Mouse (Mus musculus): ENCODE results near the gene Itprid1. TPM values are rescaled to one million over a fixed set of nuclear protein-coding genes. Genes with fewer than 3 reads are reported as not detected.

The Itprid1 gene
- polyA plus RNA-seq, 1 experiment from 2014 or later: 0.06 TPM

- no peak overlapping the region for H3K4me3 ChIP-seq (replicated peaks)
- H3K9me3 ChIP-seq: no peaks in the 10 kb centered on the region
- no peak for ATAC-seq (ENCODE audit: low FRiP score)
- H3K9ac ChIP-seq: no peak overlapping the region
- no peaks in the 10 kb centered on the region for H3K36me3 ChIP-seq (replicated peaks)
- H3K4me1 ChIP-seq: peaks cover 16% of the 10 kb centered on the region
- H3K4me2 ChIP-seq: no peak overlapping the region
- WGBS: 86% methylated on average over 5 of the region's 5 CpGs
- peak overlapping the region; percentile 65; the same call in 1 of the 2 replicates for H3K27ac ChIP-seq
- no peaks in the 10 kb centered on the region for H3K27me3 ChIP-seq
Measured at GRCm38 (mm10) chr6:55919206-55919605, 82.5 kb downstream of the Itprid1 start.

GRCm38 (mm10) chr6:55920282-55920720 is 83.6 kb downstream of the Itprid1 start:
- Histone ChIP-seq H3K4me3 (replicated peaks) (no peak overlapping the region), H3K27me3 (no peaks in the 10 kb centered on the region), H3K9ac (no peak overlapping the region), H3K36me3 (replicated peaks) (no peaks in the 10 kb centered on the region), H3K27ac (peak overlapping the region; percentile 87), H3K9me3 (no peaks in the 10 kb centered on the region), H3K4me2 (no peak overlapping the region), H3K4me1 (peaks cover 16% of the 10 kb centered on the region)
- 45% methylated on average over 3 of the region's 3 CpGs for WGBS
- ATAC-seq (ENCODE audit: low FRiP score): peak; percentile 85

- Histone ChIP-seq H3K4me2 (no peak overlapping the region), H3K27ac (peak overlapping the region; percentile 87), H3K4me1 (peaks cover 16% of the 10 kb centered on the region), H3K9ac (no peak overlapping the region), H3K27me3 (no peaks in the 10 kb centered on the region), H3K4me3 (replicated peaks) (no peak overlapping the region), H3K36me3 (replicated peaks) (no peaks in the 10 kb centered on the region), H3K9me3 (no peaks in the 10 kb centered on the region)
- 64% methylated on average over 4 of the region's 4 CpGs for WGBS
- ATAC-seq (ENCODE audit: low FRiP score): peak; percentile 72; the same call in 1 of the 2 replicates
Measured at GRCm38 (mm10) chr6:55920866-55921630, 84.4 kb downstream of the Itprid1 start.

GRCm38 (mm10) chr6:55944709-55945108 is 108.0 kb downstream of the Itprid1 start:
- Histone ChIP-seq H3K9me3 (no peaks in the 10 kb centered on the region), H3K9ac (no peak overlapping the region), H3K27ac (no peak overlapping the region), H3K36me3 (replicated peaks) (no peaks in the 10 kb centered on the region), H3K4me1 (no peaks in the 10 kb centered on the region), H3K27me3 (no peaks in the 10 kb centered on the region), H3K4me3 (replicated peaks) (no peak overlapping the region), H3K4me2 (no peak overlapping the region)
- 80% methylated on average over 1 of the region's 1 CpGs for WGBS
- ATAC-seq (ENCODE audit: low FRiP score): no peak

GRCm38 (mm10) chr6:55950345-55951110 is 113.8 kb downstream of the Itprid1 start:
- ATAC-seq (ENCODE audit: low FRiP score): peak; percentile 84
- Histone ChIP-seq H3K27me3 (no peaks in the 10 kb centered on the region), H3K9ac (no peak overlapping the region), H3K9me3 (no peaks in the 10 kb centered on the region), H3K36me3 (replicated peaks) (no peaks in the 10 kb centered on the region), H3K4me3 (replicated peaks) (no peak overlapping the region), H3K4me1 (no peaks in the 10 kb centered on the region), H3K4me2 (no peak overlapping the region), H3K27ac (no peak overlapping the region)
- 73% methylated on average over 8 of the region's 8 CpGs for WGBS

- Histone ChIP-seq H3K9ac (no peak overlapping the region), H3K4me3 (replicated peaks) (no peak overlapping the region), H3K27me3 (no peaks in the 10 kb centered on the region), H3K36me3 (replicated peaks) (no peaks in the 10 kb centered on the region), H3K27ac (no peak overlapping the region), H3K4me2 (no peak overlapping the region), H3K4me1 (no peaks in the 10 kb centered on the region), H3K9me3 (no peaks in the 10 kb centered on the region)
- peak; percentile 72; the same call in 1 of the 2 replicates for ATAC-seq (ENCODE audit: low FRiP score)
Measured at GRCm38 (mm10) chr6:55972998-55973397, 136.3 kb downstream of the Itprid1 start.

- Histone ChIP-seq H3K4me3 (replicated peaks) (no peak overlapping the region), H3K36me3 (replicated peaks) (no peaks in the 10 kb centered on the region), H3K27ac (no peak overlapping the region), H3K9me3 (no peaks in the 10 kb centered on the region), H3K9ac (no peak overlapping the region), H3K4me1 (no peaks in the 10 kb centered on the region), H3K4me2 (no peak overlapping the region), H3K27me3 (no peaks in the 10 kb centered on the region)
- no peak for ATAC-seq (ENCODE audit: low FRiP score)
- WGBS: 90% methylated on average over 2 of the region's 2 CpGs
Measured at GRCm38 (mm10) chr6:55979766-55980165, 143.1 kb downstream of the Itprid1 start.

GRCm38 (mm10) chr6:56008711-56009110 is 172.0 kb downstream of the Itprid1 start:
- 75% methylated on average over 4 of the region's 4 CpGs for WGBS
- Histone ChIP-seq H3K4me2 (no peak overlapping the region), H3K36me3 (replicated peaks) (no peaks in the 10 kb centered on the region), H3K9me3 (no peaks in the 10 kb centered on the region), H3K27ac (no peak overlapping the region), H3K9ac (no peak overlapping the region), H3K4me1 (no peaks in the 10 kb centered on the region), H3K4me3 (replicated peaks) (no peak overlapping the region), H3K27me3 (no peaks in the 10 kb centered on the region)
- ATAC-seq (ENCODE audit: low FRiP score): no peak

- Histone ChIP-seq H3K4me3 (replicated peaks) (no peak overlapping the region), H3K27me3 (no peaks in the 10 kb centered on the region), H3K27ac (no peak overlapping the region), H3K9ac (no peak overlapping the region), H3K4me1 (peaks cover 6% of the 10 kb centered on the region), H3K4me2 (no peak overlapping the region), H3K36me3 (replicated peaks) (no peaks in the 10 kb centered on the region), H3K9me3 (no peaks in the 10 kb centered on the region)
- 71% methylated on average over 5 of the region's 5 CpGs for WGBS
- no peak for ATAC-seq (ENCODE audit: low FRiP score)
Measured at GRCm38 (mm10) chr6:56012384-56012783, 175.7 kb downstream of the Itprid1 start.

GRCm38 (mm10) chr6:56017291-56017994 is 180.7 kb downstream of the Itprid1 start, which contains the start of gene Ppp1r17:
Gene Ppp1r17 (plus strand): TSS chr6:56017497.
- Histone ChIP-seq H3K9me3 (no peaks in the 10 kb centered on the region), H3K9ac (no peak within 1 kb of the TSS), H3K27ac (no peak within 1 kb of the TSS), H3K36me3 (replicated peaks) (no peaks in the 10 kb centered on the region), H3K4me1 (peaks cover 11% of the 10 kb centered on the region), H3K27me3 (no peaks in the 10 kb centered on the region), H3K4me3 (replicated peaks) (peak within 1 kb of the TSS; percentile 2; the same call in 1 of the 2 replicates), H3K4me2 (peak within 1 kb of the TSS; percentile 22)
- ATAC-seq (ENCODE audit: low FRiP score): peak; percentile 91
- 64% methylated on average over 16 of the region's 16 CpGs for WGBS

GRCm38 (mm10) chr6:56019632-56020031 is 182.9 kb downstream of the Itprid1 start:
- H3K27ac ChIP-seq: no peak overlapping the region
- H3K27me3 ChIP-seq: no peaks in the 10 kb centered on the region
- H3K4me1 ChIP-seq: peaks cover 11% of the 10 kb centered on the region
- no peaks in the 10 kb centered on the region for H3K9me3 ChIP-seq
- 69% methylated on average over 2 of the region's 2 CpGs for WGBS
- no peaks in the 10 kb centered on the region for H3K36me3 ChIP-seq (replicated peaks)
- H3K4me3 ChIP-seq (replicated peaks): no peak overlapping the region
- H3K9ac ChIP-seq: no peak overlapping the region
- no peak overlapping the region for H3K4me2 ChIP-seq
- no peak for ATAC-seq (ENCODE audit: low FRiP score)

- H3K4me3 ChIP-seq (replicated peaks): no peak overlapping the region
- H3K27ac ChIP-seq: no peak overlapping the region
- no peaks in the 10 kb centered on the region for H3K36me3 ChIP-seq (replicated peaks)
- no peak overlapping the region for H3K4me2 ChIP-seq
- WGBS: 60% methylated on average over 2 of the region's 2 CpGs
- no peaks in the 10 kb centered on the region for H3K27me3 ChIP-seq
- H3K9me3 ChIP-seq: no peaks in the 10 kb centered on the region
- H3K9ac ChIP-seq: no peak overlapping the region
- no peak for ATAC-seq (ENCODE audit: low FRiP score)
- H3K4me1 ChIP-seq: 0 out of 2 replicates have a peak, but pooled peaks cover 3% of the 10 kb centered on the region
Measured at GRCm38 (mm10) chr6:56025533-56025932, 188.8 kb downstream of the Itprid1 start.
